Mouse (Mus musculus): Measurements from ENCODE around the gene Sirt1. TPM values are rescaled to one million over a fixed set of nuclear protein-coding genes. Genes with fewer than 3 reads are reported as not detected.
A peak's percentile ranks its signal among the peaks of the same experiment; 100 is the strongest.
"Not testable (repeated sequence)": the region's sequence is repeated elsewhere in the genome, so short reads cannot be mapped to it uniquely, and the experiment has no call there.

The Sirt1 gene
- polyA plus RNA-seq (2015; fragmentation: Nextera tagmentation; extraction: Ambion mirVana), result 8.6 and 9.5 TPM in 2 replicates

DNA sequence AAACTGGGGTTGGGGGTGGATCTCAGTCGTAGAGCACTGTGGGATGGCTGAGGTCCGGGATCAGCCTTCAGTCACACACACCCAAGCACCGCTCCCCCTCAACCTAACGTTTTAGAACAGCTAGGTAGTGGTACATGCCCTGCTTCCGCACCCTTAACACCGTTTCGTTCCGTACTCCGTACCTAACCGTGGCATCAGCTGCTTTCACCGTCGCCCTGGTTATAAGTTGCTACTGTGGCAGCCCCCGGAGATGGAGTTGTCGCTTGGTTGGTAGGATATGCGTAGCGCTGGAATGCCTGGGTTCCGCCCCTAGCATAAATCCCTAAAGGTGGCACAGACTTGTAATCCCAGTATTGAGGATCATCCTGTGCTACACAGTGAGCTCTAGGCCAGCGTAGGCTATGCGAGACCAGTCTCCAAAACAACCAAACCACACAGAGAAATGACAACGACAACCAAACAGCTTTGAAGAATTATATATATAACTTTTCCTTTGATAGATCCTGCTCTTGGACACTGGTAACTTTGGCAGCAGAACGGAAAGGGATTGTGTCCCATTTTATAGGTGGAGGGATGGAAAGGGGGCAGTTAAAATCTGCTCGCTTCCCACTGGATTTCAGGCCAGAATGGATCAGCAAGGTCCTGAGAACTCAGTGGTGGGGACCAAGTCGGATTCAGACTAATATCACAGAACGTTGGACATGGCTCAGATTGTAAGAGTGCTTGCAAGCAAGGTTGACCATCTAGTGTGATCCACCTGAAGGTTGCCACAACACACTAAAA lies at the start of gene Sirt1:
TSS of gene Sirt1 (minus strand) at position 207 of the 783 bp plus-strand sequence.
- peak; percentile 46 for DNase-seq (ENCODE audit: low spot score)

DNA sequence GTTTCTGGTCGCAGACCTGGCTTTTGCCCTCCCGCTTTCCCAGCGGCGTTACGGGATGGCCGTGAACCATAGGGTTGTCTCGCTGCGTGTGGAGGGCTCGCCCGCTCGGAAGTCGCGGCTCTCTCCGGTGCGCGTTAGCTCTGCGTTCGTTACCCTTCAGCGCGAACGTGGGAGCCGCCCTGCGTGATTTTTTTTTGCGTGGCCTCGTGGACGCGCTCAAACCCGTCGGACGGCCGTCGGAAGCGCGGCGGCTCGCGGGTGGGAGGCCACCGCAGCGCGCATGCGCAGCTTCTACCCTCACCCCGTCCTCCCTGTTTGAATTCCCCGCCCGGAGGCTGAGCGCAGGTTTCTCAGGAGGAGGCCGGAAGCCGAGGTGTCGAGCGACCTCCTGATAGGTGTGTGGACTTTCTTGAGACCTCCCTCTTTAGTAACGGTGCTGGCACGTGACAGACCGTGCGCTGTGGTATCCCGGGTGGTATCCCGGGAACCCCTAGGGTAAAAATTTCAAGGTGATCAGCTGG lies 48.3 kb upstream of the Sirt1 start, which contains the start of gene Ctnna3:
TSS of gene Ctnna3 (plus strand) at position 314 of the 521 bp plus-strand sequence.
- DNase-seq (ENCODE audit: low spot score), result peak; percentile 97

DNA sequence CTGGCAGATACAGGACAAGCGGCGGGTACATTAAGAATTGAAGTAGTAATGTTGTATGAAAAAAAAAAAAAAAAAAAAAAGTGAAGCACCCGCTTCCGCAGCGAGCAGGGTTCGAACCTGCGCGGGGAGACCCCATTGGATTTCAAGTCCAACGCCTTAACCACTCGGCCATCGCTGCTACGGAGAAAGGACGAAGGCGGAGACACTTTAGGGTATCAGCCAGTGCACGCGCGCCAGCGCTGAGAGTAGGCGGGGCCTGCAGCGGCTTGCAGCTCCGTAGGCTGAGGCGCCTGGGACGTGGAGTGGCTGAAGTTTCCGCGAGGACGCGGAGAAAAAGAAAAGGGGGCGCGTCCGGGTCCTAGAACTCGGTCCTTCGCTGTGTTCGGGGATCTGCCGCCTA lies 47.9 kb upstream of the Sirt1 start:
- peak; percentile 99 for DNase-seq (ENCODE audit: low spot score)

DNA sequence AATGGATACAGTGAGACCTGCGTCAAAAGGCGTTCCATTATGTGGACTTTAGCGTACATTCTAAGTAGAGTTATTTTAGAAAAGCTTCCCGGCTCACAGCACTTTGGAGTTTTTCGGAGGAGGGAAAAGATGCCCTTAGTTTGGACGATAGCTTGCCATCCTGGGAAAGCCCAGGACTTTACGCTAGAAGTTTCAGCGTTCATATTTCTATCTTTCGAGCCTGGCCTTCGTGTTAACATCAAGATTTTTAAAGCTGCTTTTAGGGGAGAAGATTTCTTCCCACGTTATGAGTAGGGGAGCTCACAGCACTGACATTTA lies 47.5 kb upstream of the Sirt1 start:
- DNase-seq (ENCODE audit: low spot score), result no peak

DNA sequence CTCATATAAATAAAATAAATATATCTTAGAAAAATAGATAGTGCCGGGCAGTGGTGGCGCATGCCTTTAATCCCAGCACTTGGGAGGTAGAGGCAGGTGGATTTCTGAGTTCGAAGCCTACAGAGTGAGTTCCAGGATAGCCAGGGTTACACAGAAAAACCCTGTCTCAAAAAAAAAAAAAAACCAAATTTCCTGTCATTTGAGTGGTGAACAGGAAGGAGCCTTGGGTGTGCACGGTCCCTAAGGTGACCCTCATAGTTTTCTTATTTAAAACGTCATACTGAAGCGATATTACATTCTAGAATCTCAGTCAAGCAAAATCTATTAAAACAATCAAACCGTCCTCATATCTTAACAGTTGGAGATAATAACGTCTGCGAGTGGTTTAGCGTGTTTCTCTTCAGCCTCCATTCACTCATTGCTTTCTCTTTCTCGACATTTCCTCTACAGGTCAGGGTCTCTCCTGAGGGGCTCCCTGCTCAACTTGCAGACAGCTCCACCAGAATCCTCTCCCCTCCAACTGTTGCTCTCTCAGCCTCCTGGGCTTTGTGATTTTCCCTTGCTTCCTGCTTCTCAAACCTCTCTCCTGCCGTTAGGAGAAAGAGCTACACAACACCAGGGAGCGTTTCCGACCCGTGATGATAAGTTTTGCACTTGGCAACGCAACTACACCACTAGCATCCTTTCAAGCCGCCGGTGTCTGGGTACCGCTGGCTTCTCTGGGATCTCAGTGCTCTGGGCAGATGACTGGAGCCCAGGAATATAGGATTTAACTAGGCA lies 46.9 kb upstream of the Sirt1 start:
- DNase-seq (ENCODE audit: low spot score), result peak; percentile 65

DNA sequence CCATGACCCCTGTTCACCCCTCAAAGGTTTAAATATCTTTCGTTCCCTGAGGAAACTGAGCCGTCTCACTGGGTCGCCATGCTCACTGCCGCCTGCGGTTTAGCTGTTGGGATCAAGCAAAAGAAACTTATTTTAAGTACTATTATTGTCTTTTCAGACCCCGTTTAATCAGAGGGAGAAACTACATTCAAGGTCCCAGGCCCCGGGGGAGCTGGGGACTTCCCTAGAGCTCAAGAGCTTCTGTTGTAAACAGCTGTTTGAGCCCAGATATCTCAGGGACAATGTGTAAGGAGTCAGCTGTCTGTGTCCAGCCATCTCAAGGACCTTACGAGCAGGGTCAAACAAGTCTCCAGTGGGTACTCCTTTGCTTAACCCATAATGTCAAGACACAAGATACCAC lies 45.6 kb upstream of the Sirt1 start:
- DNase-seq (ENCODE audit: low spot score), result no peak

DNA sequence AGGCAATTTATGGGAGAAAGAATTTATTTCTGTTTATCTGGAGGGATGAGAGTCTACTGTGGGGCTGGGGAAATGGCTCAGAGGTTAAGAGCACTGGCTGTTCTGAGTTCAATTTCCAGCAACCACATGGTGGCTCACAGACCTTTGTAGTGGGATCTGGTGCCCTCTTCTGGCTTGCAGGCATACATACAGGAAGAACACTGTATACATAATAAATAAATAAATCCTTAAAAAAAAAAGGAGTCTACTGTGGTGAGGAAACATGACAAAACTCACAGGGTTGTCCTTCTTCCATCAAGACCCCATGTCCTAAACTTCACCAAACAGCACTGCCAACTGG lies 42.9 kb upstream of the Sirt1 start:
- DNase-seq (ENCODE audit: low spot score), result peak; percentile 62

DNA sequence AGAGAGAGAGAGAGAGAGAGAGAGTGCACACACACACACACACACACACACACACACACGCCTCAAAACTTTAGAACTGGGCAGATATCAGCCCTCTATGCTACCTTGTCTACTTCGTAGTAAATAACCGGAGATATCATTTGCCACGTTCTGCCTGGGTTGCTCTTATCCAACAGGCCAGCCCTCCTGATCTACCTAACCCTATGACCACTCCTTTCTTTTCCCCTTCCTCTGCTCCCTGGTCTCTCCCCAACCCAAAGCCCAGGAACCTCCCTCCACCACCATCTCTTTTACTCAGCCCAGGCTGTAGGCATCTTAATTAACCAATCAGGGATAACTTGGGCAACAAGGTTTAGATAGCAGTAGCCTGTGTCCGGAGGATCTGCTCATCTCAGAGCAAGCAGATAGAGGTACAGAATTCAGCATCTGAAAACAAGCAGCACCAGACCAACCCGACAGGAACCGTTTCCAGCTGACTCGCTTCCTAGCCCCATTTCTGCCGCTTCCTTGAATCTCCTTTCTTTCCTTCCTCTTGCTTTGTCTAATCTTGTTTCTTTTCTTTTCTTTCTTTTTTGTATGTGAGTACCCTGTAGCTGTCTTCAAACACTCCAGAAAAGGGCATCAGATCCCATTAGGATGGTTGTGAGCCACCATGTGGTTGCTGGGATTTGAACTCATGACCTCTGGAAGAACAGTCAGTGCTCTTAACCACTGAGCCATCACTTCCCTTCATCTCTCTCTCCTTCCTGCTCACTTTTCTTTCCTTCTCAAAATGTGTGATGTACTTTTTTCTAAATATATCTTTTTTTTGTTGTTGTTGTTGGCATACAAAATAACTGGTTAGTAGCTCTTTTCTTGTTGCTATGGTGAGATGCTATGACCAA lies 42.3 kb upstream of the Sirt1 start:
- no peak for DNase-seq (ENCODE audit: low spot score)

DNA sequence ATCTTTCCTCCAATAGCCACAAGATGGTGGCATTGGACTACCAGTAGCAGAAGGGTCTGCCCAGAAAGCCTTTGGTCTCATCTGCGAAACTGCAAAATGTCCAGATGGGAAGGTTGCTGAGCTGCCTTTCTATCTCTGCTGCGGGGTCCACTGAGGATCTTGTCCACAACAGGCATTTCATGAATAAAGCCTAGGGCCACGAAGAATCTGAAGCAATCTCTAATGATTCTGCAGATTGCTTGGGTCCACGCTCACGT lies 41.2 kb upstream of the Sirt1 start:
- DNase-seq (ENCODE audit: low spot score), result no peak

DNA sequence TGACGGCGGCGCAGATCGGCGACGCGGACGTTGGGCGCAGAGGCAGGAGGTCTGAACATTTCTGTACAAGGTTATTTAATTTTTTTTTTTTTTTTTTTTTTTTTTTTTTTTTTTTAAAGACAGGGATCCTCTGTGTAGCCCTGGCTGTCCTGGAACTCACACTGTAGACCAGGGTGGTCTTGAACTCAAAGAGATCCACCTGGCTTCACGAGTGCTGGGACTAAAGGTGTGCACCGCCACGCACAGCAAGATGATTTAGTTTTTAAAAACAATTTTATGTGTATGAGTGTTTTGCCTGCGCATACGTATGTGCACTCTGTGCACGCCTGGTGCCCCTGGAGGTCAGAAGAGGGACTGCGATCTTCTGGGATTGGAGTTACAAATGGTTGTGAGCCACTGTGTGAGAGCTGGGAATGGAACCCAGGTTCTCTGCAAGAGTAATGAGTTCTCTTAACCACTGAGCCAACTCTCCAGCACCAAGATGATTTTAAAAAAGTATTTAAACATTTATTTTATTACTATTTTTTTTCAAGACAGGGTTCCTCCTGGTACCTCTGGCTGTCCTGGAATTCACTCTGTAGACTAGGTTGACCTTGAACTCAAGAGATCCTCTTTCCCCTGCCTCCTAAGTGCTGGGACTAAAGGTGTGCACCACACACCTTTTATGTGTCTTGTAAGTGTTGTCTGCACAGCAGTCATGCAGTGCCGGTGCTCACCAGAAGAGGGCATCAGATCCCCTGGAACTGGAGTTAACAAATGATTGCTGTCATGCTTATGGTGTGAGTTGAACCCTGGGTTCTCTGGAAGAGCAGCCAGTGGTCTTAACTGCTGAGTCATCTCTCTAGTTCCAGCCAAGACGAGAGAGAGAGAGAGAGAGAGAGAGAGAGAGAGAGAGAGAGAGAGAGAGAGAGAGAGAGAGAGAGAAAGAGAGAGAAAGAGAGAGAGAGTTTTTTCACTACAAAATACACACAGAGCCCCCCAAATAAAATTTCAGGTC lies 40.5 kb upstream of the Sirt1 start, which contains the start of gene Gm7075:
TSS of gene Gm7075 (minus strand) at position 51 of the 997 bp plus-strand sequence.
- DNase-seq (ENCODE audit: low spot score), result peak; percentile 55

DNA sequence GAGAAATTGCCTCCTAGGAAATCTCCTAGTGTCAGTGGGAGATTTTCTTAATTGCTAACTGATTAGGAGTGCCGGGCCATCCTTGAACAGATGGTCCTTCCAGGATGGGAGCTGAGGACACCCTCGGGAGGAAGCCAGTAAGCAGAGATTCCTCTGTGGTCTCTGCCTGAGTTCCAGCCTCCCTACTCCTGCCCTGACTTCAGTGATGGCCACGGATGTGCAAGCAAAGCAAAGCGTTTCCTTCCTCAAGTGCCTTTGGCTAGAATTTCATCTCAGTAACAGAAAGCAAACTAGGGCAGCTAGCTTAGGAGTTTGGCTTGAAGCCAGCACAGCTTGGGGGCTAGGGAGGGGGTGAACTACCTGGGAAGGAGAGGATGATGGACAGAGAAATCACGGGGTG lies 35.6 kb upstream of the Sirt1 start:
- DNase-seq (ENCODE audit: low spot score), result no peak

DNA sequence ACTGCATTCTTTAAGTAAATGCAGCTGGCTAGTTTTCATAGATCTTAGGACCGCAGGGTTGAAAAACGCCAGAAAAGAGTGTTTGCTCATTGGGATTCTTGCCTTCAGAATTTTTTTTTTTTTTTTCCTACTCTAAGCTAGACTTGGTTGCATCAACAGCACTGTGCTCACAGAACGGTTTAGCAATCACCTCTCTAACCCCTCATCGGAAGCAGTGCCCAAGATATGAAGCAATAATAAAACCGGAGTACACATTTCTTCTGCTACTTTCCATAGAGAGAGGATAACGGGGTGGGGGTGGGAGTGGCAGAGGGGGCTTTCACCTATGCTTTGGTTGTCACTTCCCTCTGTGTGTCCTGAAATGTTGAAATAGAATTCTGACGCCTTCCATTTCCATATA lies 34.3 kb upstream of the Sirt1 start:
- no peak for DNase-seq (ENCODE audit: low spot score)

DNA sequence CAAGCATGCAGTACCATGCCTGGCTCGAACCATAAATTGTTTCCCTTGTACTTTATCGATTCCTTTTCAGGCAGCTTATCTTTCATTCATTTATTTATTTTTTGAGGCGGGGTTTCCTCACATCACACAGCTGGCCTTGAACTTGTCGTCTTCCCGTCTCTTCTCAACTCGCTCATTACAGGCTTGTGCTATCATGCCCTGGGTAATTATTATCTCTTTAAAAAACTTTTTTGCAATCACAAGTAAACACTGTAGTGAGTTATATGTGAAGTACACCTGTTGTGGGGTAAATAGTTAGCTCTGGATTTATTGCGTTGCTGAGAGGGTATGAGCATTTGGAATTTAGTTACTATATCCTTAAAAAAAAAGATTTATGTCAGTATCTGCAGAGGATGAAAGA lies 33.8 kb upstream of the Sirt1 start:
- DNase-seq (ENCODE audit: low spot score), result no peak

DNA sequence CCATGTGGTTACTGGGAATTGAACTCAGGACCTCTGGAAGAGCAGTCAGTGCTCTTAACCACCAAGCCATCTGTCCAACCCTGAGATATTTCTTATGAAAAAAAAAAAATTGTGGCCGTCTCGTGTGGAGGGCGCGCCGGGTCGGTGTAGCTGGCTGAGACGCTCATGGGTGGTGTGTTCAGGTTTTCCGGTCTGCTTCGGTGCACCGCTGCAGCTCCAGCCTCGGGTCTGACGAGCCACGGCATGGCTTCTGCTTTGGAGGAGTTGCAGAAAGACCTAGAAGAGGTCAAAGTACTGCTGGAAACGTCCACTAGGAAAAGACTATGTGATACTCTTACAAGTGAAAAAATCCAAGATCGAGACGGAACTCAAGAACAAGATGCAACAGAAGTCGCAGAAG lies 31.3 kb upstream of the Sirt1 start:
- no peak for DNase-seq (ENCODE audit: low spot score)

DNA sequence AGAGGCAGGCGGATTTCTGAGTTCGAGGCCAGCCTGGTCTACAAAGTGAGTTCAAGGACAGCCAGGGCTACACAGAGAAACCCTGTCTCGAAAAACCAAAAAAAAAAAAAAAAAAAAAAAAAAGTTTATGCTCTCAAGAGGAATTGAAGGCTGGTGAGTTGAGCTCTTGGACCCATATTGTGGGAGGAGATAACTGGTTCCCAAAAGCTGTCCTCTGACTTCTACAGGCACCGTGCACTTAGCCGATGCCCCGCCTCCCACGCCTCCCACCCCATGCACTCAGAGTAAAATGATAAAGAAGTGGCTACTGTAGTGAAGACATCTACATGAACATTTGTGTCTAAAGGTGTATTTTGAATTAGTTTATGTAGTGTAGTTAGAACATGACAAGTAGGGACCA lies 30.2 kb upstream of the Sirt1 start:
- not testable (repeated sequence) for DNase-seq (ENCODE audit: low spot score)

DNA sequence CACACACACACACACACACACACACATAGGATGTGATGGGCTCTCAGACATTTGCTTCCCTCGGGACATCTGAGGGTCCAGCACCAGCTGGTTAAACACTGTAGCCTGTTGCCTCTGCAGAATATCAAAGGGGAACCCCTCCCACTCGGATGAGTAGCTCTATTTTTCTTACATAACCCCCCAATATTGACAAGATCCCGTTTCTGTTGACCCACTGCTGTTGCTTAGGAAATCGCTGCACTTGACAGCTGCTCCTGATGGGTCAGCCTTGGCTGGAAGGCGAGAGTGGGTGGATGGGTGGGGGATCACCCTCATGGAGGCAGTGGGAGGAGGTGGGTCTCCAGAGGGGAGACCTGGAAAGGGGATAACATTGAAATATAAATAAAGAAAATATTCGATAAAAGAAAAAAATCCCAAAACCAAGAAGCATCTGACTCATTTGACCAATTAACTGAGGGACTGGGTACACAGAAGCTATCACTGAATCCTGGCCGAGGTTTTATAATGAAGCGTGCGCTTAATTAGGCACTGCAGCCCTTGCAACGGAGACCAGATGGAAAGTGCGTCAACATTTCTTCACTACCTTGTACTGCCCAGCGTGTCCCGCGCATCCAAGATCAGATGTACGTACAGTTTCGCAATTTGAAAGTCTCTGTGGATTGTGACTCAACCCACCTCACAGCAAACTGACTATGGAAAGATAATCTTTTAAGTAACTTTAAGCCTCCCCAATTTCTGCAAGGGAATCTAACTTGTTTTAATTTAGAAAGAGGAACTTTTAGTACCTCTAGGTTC lies 28.9 kb upstream of the Sirt1 start:
- DNase-seq (ENCODE audit: low spot score), result no peak

DNA sequence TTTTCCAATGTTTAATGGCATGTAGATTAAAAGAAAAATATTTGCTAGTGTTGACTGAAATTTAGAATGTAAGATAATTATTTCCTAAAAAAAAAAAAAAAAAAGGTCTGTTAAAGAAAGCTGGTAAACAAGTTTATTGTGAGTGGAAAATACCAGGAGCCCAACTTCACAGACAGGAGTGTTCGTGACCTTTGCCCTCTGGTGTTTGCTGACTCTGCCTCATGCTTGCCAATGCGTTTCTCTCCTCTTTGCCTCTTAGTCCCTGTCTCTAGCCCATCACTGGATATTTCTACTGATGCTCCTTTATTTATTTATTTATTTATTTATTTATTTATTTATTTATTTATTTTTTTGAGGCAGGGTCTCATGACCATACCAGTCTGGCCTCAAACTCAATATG lies 22.1 kb upstream of the Sirt1 start:
- DNase-seq (ENCODE audit: low spot score), result no peak

DNA sequence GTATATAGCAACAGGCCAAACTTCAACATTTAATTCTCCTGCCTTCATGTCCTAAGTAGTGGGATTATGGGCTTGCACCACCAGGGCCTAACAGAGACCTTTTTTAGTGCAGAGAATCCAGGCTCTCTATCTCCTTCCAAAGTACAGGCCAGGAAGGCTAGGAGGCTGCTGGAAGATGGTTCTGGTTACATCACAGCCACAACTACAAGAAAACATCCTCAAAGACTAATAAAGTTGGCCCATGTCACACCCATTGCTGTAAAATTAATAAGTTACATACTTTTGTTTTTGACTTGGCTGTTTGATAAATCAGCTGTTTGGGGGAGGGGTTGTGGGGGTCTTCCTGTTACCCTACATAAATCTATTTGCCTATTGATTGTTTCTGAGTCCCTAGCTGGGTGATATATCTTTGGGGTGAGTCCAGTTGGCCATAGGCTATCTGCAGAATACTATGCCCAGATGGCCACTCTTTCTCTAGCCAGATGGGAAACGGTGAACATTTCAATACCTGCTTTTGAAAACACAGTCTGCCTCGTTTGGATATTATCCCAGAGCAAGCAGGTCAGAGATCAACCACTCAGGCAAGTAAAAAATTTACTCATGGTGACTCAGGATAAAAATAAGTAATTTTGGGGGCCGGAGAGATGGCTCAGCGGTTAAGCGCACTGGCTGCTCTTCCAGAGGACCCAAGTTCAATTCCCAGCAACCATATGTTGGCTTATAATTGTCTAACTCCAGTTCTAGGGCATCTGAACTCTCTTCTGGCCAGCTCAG lies 21.4 kb upstream of the Sirt1 start:
- no peak for DNase-seq (ENCODE audit: low spot score)

DNA sequence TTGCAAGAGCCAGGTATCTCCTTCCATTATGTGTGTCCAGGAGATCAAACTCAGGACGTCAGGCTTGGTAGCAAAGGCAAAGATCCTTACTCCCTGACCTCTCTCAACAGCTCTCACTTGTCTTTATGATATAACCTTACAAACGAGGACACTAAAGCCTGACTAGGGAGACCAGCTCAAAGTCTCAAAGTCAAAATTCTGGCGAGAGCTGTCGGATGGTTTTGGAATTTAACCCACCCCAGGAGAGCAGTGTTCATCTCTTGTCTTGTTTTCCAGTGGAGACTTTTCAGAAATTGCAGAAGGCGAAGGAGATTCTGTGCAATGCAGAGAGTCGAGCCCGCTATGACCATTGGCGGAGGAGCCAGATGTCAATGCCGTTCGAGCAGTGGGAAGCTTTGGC lies 15.5 kb upstream of the Sirt1 start:
- DNase-seq (ENCODE audit: low spot score), result no peak
